Mouse (Mus musculus) B cell, adult 2 months (primary cell): ENCODE data around the gene Traf5.

Source experiments
- DNase-seq, 2 experiments: peaks; one replicate each; pipeline ENCODE4 v3.0.0; 2022

Traf5 gene

GRCm38 (mm10) chr1:192091806-192092772 is at the start of gene Traf5:
Gene Traf5 (minus strand): TSS chr1:192092559.
- DNase-seq: peak; percentile 99

DNA sequence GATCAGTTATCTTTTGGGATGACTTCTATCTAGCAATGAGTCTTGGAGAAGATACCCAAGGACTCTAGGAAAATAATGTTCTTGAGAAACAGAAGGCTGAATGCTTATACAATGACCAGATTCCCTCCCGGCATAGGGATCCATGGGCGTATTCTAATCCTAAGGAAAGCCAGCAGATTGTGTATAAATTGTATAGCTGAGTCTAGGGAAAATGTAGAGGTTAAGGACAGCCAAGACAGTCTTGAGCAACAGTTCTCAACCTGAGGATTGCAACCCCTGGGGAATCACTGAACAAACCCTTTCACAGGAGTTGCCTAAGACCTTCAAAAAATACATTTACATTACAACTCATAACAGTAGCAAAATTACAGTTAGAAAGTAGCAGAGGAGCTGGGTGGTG is 48.0 kb upstream of the Traf5 start:
- DNase-seq: no peak

- peak; percentile 57 to 65 for DNase-seq
Measured at GRCm38 (mm10) chr1:192137926-192138910, 45.9 kb upstream of the Traf5 start, which contains the start of gene Rcor3. Gene Rcor3 (minus strand): TSS chr1:192138062.

DNA sequence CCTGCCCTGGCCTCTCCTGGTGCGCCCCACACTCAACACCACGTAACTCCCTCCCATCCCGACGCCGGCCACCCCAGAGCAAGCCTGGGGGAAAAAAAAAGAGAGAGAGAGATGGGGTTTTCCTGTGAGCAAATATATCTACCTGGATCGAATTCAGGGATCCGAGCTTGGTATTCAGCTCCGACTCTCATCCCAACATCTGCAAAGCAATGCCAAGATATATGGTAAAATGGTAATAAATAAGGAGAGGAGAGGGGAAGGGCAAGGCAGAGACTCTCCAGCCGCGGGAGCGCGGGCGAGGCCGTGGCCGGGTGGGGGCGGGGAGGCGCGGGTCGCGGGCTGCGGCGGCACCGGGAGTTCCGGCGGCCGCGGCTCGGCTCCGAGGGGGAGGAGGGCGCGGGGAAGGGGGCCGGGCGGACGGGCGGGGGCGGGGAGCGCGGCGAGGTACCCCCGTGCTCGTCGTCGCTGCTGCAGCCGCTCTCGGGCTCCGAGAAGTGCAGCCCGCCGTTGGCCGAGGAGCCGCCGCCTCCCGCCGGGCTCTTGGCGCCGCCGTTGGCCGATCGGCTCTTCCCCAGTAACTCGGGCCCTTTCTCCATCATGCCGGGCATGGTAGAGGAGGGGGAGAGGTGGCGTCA is 45.0 kb upstream of the Traf5 start:
- DNase-seq: no peak

DNA sequence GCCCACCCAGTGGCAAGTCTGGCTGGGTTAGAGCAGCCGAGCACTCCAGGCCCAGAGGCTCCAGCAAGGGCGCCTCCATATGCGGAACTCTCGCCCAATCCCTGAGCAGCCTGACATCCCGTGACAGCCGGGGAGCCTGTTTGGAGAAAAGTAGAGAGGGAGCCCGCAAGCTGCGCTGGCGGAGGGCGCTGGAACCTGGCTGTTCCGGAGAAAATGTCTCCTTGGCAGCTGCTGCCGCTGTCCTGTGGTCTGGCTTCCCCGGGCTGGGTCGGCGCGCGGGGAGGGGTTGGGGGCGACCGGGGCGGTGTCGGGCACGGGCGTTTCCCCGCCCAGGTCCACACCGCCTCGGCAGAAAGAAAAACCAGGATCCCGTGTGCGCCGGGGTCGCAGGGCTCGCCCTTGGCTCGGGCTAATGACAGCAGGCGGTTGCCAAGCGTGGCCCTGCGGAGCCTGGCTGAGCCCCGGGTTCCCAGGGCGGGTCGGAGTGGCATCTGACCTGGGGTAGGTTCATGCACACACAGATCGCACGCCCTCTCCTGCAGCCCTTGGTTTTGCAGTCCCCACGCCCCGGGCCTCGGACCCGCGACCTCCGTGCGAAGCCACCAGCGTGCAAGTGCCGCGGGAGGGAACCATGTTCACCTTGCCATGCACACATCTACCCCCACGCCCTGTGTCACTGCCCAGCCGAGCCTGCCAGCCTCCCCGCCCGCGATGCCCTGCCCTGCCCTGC is 44.4 kb upstream of the Traf5 start:
- DNase-seq: peak; percentile 51 to 53

DNA sequence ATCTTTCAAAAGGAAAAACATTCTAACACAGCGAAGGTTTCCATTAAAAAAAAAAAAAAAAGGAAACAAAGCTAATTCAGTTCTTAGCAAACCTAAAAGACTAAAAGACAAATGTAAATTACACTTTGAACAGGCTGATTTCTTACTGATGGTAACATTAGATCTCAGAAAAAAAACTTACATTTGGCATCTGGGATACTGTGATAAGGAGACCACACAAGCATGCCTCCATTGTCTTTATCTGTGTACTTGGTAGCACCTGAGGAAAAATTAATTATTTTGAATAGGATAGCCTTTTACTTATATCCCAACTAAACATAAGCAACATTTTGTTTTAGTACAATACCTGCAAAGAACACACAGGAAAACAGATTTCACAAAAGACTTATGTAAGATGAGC is 37.8 kb upstream of the Traf5 start:
- no peak for DNase-seq

- DNase-seq: no peak
Measured at GRCm38 (mm10) chr1:192128343-192128742, 36.0 kb upstream of the Traf5 start.

DNA sequence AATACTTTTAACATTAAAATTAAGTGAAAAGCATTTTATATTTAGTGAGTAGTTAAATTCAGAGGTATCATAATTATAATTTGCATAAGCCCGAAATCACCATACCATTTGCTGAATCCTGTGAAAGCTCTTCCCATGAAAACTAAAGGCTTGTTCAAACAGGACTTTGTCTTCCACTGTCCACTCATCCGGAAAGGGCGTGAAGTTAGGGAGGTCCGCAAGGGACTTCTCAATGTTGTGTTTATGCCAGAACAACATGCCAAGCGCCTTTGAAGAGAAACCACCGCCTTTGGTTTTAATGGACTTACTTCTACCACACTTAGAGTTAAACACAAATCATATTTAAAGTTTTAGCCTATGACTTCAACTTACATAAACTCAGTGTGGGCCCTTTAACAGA is 33.4 kb upstream of the Traf5 start:
- DNase-seq: no peak

- DNase-seq: no peak
Measured at GRCm38 (mm10) chr1:192116262-192116661, 23.9 kb upstream of the Traf5 start.

- DNase-seq: no peak
Measured at GRCm38 (mm10) chr1:192115378-192115777, 23.0 kb upstream of the Traf5 start.

DNA sequence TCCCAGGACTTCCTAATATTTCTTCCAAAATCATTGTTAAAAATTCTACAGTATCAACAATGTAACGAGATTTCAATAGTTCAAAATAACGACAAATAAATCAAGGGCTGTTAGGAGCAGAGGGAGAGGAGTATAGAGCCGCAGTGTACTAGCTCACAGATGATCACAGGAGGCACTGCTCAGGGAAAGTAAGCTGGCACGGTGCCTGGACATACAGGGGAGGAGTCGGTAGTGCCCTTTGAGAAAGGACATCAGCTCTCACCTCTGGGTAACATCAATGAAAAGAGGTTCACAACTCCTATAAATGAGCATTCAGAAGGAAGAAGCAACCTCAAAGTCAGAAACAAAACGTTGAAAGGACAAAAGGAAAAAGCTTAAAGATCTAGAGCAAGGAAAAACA is 16.8 kb upstream of the Traf5 start:
- DNase-seq: no peak

DNA sequence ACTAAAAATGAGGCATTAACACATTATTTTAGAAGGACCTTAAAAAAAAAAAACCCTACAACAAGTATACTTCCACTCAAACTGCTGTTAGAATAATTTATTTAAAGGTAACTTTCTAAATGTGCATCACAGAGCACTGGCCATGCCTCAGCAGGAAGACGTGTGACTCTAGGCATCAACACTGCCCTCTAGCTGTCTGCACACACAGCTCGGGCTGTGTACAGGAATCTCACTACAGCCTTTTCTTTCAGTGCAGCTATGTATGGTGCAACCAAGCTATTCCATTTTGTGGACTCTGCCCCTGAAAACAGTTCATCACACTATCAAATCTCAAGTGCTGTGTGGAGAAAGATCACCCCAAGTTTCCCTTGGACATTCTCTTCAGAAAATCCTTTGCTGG is 15.0 kb upstream of the Traf5 start:
- peak; percentile 25 to 44 for DNase-seq

DNA sequence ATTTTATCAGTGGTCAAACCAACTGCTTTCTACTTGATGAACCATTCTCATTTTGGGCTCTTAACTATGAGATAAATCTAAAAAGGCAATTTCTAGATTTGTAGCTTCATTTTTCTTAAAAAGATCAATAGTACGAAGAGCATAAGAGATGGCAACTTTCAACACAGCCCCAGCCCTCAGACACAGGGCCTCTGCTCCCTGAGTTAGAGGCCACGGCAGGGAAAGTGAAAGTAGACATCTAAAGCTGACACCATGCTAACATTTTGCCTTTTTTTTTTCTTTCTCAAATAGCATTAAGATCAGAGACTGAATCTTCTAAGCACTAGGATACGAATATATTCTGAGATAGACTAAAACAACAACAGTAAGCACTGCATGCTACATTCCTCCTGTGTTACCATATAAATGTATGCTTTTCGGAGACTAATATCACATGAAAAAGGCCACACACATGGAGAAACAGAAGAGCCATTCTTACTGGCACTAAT is 13.6 kb upstream of the Traf5 start:
- no peak for DNase-seq

- no peak for DNase-seq
Measured at GRCm38 (mm10) chr1:192104021-192104420, 11.7 kb upstream of the Traf5 start.

DNA sequence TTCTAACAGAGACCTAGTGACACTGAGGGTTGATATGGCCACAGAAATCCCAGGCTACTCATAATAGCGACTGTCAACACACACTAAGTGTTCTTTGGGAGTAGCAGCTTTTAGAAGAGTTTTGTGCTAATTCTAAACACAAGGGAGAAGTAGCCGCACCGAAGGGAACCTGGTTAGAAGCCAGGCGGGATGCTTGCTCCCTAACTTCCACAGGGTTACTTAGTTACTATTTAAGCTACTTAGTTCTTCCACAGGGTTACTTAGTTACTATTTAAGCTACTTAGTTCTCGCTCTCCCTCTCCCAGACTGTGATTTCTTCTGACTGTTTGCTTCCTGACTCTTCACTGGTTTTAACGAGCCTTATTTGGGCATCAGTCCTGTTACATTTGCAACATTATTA is 10.8 kb upstream of the Traf5 start:
- no peak for DNase-seq

- no peak for DNase-seq
Measured at GRCm38 (mm10) chr1:192101359-192101758, 9.0 kb upstream of the Traf5 start.

DNA sequence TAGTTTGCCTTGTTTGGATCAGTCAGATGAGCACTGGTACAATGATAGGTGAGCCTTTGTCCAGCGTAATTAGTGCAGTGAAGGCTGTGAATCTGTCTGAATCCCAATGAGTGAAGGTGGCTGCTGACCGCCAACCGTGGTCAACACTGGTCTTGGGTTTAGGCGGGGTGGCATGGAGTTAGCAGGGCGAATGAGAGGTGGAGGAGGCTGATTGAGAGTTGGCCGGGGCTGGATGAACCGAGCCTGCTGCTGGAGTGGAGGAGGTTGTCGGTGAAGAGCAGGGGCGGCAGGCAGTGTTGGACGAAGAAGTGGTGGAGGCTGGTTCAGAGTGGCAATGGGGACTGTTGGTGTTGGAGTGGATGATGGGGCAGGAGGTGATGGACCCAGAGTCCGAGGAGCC is 8.4 kb upstream of the Traf5 start:
- DNase-seq: no peak

DNA sequence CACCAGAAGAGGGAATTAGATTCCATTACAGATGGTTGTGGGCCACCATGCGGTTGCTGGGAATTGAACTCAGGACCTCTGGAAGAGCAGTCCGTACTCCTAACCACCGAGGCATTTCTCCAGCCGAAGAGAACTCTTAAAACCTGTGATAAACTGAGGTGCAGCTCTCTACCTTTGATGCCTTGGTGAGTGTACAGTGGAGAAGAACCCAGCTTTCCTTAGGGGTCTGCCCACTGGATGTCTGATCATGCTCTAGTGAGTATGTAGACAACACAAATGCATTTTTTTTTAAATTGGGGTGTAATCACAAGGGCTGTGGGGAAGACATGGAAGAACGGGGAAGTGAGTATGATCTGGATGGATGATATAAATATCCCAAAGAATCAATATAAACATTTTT is 3.3 kb upstream of the Traf5 start:
- DNase-seq: no peak

GRCm38 (mm10) chr1:192094451-192095170 is 2.3 kb upstream of the Traf5 start:
- DNase-seq: peak; percentile 74 to 78

GRCm38 (mm10) chr1:192092879-192093660 is 711 bp upstream of the Traf5 start:
- peak; percentile 87 to 91 for DNase-seq
